Mouse (Mus musculus) layer of hippocampus, adult 2 months (tissue): ENCODE data around the gene Lrrc25. TPM values are rescaled to one million over a fixed set of nuclear protein-coding genes. Genes with fewer than 3 reads are reported as not detected.

Experiments used
- DNase-seq, 2 experiments: peaks; one replicate each; pipeline ENCODE4 v3.0.0; 2022; ENCODE audit warnings: low spot score in 2 of 2
- H3K27ac ChIP-seq: fragments of 200-600 bp; 2 replicates; pipeline ENCODE4 v1.8.1; 2022
- H3K4me3 ChIP-seq: fragments of 200-600 bp; 2 replicates; pipeline ENCODE4 v1.8.1; 2022; ENCODE audit warnings: mild to moderate bottlenecking
- CTCF ChIP-seq: fragments of 200-600 bp; conservative IDR thresholded peaks from 2 replicates; pipeline ENCODE4 v1.8.1; 2022; ENCODE audit warnings: antibody characterized with exemption, mild to moderate bottlenecking, moderate library complexity
- total RNA-seq, 2 experiments: library from RNA; stranded (reverse); gene quantifications; 2 replicates each; pipeline ENCODE4 v1.2.3; 2021

Gene Lrrc25
- total RNA-seq, 2 experiments from 2014 or later, result 0.54 to 0.97 TPM

GRCm38 (mm10) chr8:70594621-70595564 lies 21.1 kb upstream of the Lrrc25 start:
- H3K27ac ChIP-seq, result peak overlapping the region; percentile 86
- TF ChIP-seq CTCF, result no peak
- DNase-seq, result no peak

GRCm38 (mm10) chr8:70595811-70596210 lies 20.1 kb upstream of the Lrrc25 start:
- no peak for DNase-seq
- Histone ChIP-seq H3K4me3 (no peak overlapping the region), H3K27ac (no peak overlapping the region)
- no peak for TF ChIP-seq CTCF

More at GRCm38 (mm10) chr8:70594621-70595564, 21.1 kb upstream of the Lrrc25 start:
- H3K4me3 ChIP-seq, result peak overlapping the region; percentile 74

DNA sequence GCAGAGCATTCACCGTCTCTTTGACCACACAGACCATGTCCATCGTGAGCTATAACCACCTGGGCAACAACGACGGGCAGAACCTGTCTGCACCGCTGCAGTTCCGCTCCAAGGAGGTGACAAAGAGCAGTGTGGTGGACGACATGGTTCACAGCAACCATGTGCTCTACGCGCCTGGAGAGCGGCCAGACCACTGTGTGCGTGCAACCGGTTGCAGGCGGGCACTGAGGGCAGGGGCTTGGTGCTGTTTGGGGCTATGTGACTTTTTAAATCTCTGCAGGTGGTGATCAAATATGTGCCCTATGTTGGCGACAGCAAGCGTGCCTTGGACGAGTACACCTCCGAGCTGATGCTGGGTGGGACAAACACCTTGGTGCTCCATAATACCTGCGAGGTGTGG lies 19.7 kb upstream of the Lrrc25 start:
- no peak for DNase-seq
- no peak overlapping the region for H3K27ac ChIP-seq
- no peak overlapping the region for H3K4me3 ChIP-seq
- TF ChIP-seq CTCF, result no peak

DNA sequence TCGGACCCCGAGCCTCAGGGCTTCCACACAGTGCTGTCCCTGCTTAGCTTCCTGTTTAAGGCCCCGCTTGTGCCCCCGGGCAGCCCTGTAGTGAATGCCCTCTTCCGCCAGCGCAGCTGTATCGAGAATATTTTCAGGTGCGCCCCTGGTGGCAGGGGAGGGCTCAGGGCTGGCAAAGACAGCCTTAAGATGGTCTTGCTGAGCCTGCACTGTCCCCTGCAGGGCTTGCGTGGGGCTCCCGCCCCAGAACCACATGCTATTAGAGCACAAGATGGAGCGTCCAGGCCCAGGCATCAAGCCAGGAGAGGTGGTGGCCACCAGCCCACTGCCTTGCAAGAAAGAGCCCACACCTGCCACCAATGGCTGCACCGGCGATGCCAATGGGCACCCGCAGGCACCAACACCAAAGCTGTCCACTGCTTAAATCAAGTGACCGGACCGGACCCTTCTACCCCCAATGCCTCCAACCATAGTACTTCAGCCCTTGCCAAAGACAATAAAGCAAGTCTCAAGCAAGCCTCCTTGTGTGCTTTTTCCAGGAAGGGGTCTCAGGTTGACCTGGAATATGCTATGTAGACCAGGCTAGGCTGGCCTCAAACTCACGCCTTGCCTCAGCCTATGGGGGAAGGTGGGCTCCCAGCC lies 19.1 kb upstream of the Lrrc25 start:
- 0 out of 2 replicates have a peak overlapping the region, but pooled peaks have one; percentile 82 for H3K27ac ChIP-seq
- DNase-seq, result no peak
- TF ChIP-seq CTCF, result peak; percentile 61
- H3K4me3 ChIP-seq, result no peak overlapping the region

DNA sequence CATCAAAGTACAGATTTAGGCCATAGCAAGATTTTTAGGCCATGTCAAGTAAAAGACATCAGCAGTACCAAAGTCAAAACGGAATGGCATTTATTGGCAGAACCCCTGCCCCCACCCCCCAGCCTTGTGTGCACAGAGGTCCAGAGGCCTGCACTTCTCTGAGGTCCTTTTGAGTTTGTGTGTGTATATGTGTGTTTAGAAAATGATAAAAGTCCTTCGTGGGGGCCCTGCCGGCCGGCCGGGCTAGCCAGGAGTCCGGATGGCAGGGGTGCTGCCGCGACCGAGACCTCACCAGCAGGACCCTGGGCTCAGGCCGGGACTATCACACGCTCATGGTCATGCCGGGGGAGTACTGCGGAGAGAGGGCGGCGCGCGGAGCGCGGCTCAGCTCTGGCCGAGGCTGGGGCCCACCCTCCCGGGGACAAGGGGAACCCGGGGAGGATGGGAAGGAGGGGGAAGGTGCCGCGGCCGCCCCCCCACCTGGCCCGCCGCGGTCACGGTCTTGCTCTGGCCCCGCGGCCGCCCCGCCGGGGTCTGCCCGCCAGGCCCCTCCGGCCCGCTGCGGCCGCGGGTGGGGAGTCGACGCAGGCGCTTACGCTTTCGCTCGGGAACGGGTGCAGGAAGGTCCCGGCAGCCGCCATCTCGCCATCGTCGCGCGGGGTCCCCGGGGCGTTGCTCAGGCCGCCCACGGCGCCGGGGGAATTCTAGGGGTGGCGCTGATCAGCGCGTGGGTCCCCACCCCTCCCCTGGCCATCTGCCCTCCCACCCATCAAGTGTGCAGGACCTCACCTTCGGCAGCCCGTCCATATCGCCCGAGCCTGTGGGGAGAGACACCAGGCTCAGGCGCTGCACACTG lies 18.3 kb upstream of the Lrrc25 start:
- DNase-seq, result no peak
- TF ChIP-seq CTCF, result no peak
- Histone ChIP-seq H3K4me3 (peak overlapping the region; percentile 39), H3K27ac (peak overlapping the region; percentile 82)

DNA sequence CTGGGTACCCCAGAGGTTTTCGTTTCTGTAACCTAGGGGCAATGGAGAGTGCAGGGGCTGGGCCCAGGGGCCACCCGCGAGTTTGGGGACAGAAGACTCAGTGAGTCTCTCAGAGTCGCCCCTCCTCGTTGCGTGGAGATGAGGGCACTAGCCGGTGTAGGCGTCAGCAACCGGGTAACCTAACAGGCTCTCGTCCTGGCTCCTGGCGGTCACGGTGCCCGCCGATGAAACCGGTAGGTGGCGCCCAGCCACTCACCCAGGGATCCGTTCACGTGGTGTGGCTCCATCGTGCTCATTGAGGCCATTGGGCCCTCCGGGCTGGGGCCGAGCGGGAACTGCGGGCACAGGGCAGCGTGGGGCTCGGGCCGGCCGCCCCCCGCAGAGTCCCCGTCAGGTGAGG lies 17.7 kb upstream of the Lrrc25 start:
- Histone ChIP-seq H3K27ac (peak overlapping the region; percentile 82), H3K4me3 (peak overlapping the region; percentile 39)
- peak; percentile 82 for TF ChIP-seq CTCF
- peak in 1 of 2 experiments; percentile 86 for DNase-seq

DNA sequence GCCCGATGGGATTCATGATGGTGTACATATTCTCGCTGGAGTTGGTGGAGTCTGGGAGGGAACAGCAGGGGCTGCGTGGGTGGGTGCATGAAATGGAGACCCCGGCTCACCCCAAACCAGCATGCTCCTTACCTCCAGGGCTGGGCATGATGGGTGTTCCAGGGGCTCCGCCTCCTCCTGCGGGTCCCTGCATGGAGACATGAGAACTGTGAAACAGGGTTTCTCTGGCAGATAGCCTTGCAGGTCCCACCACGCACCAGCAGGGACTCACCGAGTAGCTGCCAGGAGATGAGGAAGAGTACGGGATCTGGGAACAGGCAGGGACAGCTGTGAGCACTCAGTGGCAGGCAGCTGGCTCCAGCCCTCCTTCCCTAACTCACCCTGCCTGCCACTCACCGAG lies 17.2 kb upstream of the Lrrc25 start:
- TF ChIP-seq CTCF, result no peak
- Histone ChIP-seq H3K27ac (peak overlapping the region; percentile 82), H3K4me3 (peak overlapping the region; percentile 39)
- peak in 1 of 2 experiments; percentile 53 for DNase-seq

- Histone ChIP-seq H3K4me3 (no peak overlapping the region), H3K27ac (peak overlapping the region; percentile 82; the same call in 1 of the 2 replicates)
- no peak for DNase-seq
- TF ChIP-seq CTCF, result no peak
Measured at GRCm38 (mm10) chr8:70599507-70600290, 16.3 kb upstream of the Lrrc25 start.

DNA sequence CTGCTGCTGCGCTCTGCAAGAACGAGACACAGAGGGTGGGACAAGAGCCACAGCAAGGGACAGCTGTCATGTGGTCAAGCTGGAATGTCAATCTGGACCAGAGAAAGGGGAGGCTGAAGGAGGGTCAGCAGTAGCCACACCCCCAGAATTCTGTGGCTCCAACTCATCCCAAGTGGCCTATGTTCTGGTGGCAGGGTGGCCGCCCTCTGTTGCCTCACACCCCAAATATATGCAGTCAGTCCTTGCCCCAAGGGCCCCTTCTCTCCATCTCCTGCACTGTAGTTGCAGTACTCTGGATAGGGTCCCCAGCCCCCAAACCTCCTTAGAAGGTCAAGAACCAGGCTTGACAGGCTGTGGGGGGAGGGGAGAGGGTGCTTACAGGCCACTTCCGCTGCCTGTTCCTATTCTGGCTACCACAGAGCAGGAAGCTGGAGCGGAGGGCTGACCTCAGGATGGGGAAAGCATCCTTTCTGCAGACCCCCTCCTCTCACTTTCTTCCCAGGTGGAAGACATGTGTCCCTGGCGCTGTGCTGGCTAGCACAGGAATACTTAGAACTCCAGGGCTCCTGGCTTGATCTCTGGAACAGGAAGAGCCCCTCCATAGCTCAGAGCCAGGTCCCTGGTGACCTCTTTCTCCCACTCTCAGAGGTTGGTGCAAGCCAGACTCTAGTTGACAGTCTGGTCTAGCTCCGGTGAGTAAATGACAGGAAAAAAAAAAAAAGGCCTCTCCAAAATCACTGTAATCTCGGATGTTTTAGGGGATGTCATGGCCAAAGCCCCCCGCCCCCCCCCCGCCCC lies 15.3 kb upstream of the Lrrc25 start:
- no peak for TF ChIP-seq CTCF
- H3K4me3 ChIP-seq, result peak overlapping the region; percentile 39
- peak overlapping the region; percentile 82 for H3K27ac ChIP-seq
- no peak for DNase-seq

DNA sequence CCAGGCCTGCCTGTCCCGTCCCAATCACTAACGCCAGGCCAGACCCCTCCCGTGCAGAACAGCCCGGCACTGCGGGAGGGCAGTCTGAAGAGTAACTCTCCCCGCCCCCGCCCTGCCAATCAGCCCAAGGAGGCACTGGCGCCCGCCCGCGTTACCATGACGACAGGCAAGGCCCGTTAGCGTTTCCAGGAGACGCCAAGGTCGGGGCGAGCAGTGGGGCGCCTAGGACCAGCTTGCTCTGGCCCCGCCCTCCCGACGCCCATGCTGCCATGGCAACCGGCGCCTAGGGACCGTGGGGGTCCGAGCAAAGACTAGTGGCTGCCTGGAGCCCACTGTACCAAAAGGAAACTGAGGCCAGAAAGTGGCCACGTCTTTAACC lies 14.7 kb upstream of the Lrrc25 start:
- H3K27ac ChIP-seq, result peak overlapping the region; percentile 82
- peak; percentile 83 to 89 for DNase-seq
- peak overlapping the region; percentile 39 for H3K4me3 ChIP-seq
- TF ChIP-seq CTCF, result no peak

DNA sequence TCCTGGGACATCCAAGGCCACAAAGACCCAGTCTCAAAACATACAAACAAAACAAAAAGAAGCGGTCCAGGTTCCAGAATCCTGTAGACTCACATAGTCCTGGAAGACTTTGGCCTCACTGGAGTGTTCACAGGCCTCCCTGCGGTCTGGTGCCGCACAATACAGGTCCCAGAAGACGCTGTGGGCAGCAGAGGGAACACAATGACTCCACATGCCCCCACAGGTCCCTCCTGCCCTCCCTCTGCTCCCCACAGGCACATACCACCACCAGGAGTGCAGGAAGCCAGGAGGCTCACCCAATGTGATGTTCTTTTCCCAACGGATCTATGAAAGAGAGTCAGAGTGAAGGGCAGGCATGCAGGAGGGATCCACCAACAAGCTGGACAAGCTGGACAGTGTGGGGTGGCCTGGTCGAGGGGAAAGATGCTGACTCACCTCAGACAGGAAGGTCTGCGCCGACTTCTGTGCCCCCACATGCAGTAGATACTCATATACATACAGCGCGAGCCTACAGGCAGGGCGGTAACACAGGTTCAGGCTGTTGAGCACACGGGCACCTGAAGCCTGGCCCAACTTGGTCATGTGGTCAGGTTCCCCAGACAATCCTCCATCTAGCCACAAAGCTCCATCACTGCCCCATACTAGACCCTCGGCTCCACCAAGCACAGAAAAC lies 13.7 kb upstream of the Lrrc25 start:
- no peak overlapping the region for H3K4me3 ChIP-seq
- no peak for TF ChIP-seq CTCF
- DNase-seq, result no peak
- peak overlapping the region; percentile 82; the same call in 1 of the 2 replicates for H3K27ac ChIP-seq
